Mouse (Mus musculus) brown adipose tissue, adult 24 weeks (tissue): ENCODE data around the gene Myzap. TPM values are rescaled to one million over a fixed set of nuclear protein-coding genes. Genes with fewer than 3 reads are reported as not detected.
"Not testable (repeated sequence)": the region's sequence is repeated elsewhere in the genome, so short reads cannot be mapped to it uniquely, and the experiment has no call there.

ENCODE experiments used
- H3K27ac ChIP-seq: fragments of 200-500 bp; replicated peaks from 2 replicates; pipeline ENCODE4 v1.5.1; 2012; ENCODE audit warnings: low read depth, mild to moderate bottlenecking, low read length
- H3K4me1 ChIP-seq: fragments of 200-500 bp; 2 replicates; pipeline ENCODE4 v1.6.1; 2012; ENCODE audit warnings: low read length, mixed read lengths; ENCODE audit not compliant: control insufficient read depth, insufficient read depth, insufficient read length
- H3K4me3 ChIP-seq: fragments of 200-500 bp; 2 replicates; pipeline ENCODE4 v1.5.1; 2012; ENCODE audit warnings: low read depth, mild to moderate bottlenecking, low read length, moderate library complexity; ENCODE audit not compliant: insufficient read depth
- polyA plus RNA-seq: library from polyadenylated mRNA; stranded (reverse); fragments of >200 nt; gene quantifications from 2 replicates; pipeline ENCODE4 v1.2.4, GENCODE M21; 2012; ENCODE audit not compliant: missing spikeins, insufficient read depth, insufficient read length

Gene Myzap
- polyA plus RNA-seq, 1 experiment = 2.0 TPM

DNA sequence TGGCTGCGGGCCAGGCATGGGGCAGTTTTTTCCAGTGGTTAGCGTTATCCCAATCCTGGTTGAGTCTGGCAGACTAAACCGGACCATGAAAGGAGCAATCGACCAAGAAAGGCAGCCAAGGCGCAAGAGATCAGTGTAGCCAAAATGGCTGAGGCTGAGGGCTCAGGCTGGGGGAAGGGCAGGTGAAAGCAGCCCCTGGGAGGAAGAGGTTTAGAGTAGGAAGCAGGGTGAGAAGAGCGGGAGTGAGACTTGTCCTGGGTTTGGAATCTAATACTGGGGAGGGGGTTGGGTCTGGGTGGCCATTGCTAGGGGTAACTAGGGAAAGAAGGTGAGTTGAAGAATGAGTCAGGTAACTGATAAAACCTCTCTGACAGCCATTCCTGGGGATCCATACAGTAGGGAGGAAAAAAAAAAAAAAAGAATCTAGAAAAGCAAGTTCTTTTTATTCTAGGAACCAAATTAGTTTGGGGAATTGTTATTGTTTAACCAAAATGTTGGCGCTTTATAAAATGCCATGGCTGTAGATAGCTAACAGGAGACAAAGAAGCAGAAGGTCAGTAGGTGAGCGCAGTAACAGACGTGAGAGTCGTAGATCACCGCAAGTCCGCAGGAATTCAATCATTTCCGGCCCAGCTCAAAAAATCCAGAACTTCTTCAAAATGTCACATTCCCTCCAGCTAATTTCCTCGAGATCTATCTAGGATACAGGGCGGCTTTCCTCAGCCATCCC, 99.7 kb downstream of the Myzap start:
- H3K4me3 ChIP-seq = no peak overlapping the region

DNA sequence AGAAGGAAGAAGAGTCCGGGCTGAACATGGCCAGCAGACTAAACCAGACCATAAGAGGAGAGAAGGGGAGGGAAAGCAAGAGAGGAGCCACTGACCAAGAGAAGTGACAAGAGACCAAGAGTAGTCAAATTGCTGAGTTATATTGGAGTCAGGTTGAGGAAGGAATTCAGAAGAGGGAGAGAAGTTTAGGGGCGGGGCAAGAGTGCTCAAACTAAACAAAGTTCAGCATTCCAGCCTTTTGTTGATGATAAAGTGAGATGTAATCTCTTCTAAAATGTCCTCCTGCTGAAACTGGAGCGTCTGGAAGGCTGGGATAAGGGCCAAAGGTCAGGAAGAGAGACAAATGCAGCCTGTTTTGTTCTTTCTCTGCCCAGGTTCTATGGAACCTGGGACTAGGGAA, 102.1 kb downstream of the Myzap start:
- no peak overlapping the region for H3K27ac ChIP-seq
- no peak overlapping the region for H3K4me3 ChIP-seq
- no peaks in the 10 kb centered on the region for H3K4me1 ChIP-seq

More for the DNA sequence above, 99.7 kb downstream of the Myzap start:
- H3K4me1 ChIP-seq = no peaks in the 10 kb centered on the region
- no peak overlapping the region for H3K27ac ChIP-seq

DNA sequence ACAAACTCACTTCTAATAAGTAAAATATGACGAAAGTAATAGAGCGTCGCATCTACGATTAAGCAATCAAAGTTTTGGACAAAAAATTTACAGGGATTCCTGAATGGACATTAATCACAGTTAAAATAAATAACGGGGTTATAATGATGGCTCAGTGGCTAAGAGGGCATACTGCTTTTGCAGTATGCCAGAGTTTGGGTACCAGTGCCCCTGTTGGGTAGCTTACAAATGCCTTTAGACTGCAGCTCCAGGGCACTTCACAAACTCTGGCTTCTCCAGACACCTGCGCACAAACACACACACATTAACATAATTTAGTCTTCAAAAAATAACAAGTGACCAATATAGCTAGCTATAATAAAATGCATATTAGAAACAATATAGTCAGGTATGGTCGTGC, 106.0 kb downstream of the Myzap start:
- Histone ChIP-seq H3K4me3 (peak overlapping the region; percentile 21), H3K27ac (no peak overlapping the region), H3K4me1 (no peaks in the 10 kb centered on the region)

DNA sequence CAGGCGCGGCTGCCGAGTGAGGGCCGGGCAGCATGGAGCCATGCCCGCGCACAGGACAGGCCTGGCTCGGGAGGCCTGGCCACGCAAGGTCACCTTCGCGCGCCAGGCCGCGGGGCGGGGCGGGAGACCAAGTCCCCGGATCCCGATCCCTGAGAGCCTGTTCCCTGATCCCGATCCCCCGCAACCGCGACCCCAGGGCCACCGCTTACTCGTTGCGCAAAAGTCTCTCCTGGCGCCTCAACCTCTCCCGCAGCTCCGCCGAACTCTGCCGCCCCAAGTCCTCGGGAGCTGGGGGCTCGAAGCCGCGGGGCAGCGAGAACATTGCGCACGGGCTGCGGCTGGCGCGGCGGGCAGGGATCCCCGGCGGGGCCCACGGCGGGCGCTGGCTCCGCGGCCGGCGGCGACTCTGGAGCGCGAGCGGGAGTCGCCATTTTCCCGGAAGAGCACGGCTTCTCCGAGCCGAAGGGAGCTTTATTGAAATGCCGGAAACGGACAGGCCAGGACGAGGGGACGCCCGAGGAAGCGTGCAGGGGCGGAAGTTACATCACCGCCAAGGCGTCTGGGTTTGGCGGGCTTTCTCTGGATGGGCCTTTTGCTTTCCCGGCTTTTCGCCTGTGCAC, 106.6 kb downstream of the Myzap start, which contains the start of gene Polr2m:
Gene Polr2m (minus strand): TSS at position 461 of the 620 bp plus-strand sequence.
- no peaks in the 10 kb centered on the region for H3K4me1 ChIP-seq
- peak within 1 kb of the TSS; percentile 98 for H3K27ac ChIP-seq
- H3K4me3 ChIP-seq = peak within 1 kb of the TSS; percentile 94

DNA sequence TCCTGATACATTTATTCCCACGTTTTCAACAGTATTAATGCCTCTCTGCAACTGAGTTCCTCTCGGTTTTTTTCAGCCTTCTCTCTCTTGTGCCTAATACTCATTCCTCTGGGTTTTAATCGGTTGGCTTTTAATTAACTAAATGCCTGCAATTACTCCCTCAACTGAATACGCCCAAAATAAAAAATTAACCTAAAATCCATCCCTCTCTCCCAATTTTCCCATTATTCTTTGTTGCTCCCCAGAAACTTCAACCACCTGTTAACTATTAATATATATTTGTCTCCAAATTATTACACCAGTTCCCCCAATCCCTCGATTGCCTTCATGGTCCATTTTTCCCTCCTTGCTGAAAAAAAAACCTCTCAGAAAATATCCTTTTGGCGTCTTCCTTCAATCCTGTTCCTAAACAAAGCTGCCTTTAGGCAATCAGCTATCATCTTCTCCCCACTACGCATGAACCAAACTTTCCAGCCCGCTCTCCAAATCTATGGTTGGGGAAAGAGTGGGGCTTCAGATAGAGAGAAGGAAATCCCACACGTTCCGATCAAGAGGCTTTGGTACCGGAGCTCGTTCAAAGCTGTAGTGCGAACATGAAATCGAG, 107.2 kb downstream of the Myzap start:
- Histone ChIP-seq H3K4me1 (no peaks in the 10 kb centered on the region), H3K27ac (peak overlapping the region; percentile 98), H3K4me3 (peak overlapping the region; percentile 94)

DNA sequence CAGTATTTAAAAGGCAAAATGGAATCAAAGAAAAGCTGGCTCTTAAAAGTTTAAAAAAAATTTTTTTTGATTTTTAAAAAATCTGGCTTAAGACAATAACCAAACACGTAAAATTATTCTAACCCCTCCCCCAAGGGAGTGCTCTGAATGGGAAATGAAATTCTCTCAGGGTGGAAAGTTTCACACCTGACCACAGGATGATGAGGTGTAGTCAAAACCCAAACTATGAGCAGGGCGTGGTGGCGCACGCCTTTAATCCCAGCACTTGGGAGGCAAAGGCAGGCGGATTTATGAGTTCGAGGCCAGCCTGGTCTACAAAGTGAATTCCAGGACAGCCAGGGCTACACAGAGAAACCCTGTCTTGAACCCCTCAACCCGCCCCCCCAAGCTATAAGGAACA, 108.3 kb downstream of the Myzap start:
- not testable (repeated sequence) for H3K4me3 ChIP-seq, H3K4me1 ChIP-seq, H3K27ac ChIP-seq

DNA sequence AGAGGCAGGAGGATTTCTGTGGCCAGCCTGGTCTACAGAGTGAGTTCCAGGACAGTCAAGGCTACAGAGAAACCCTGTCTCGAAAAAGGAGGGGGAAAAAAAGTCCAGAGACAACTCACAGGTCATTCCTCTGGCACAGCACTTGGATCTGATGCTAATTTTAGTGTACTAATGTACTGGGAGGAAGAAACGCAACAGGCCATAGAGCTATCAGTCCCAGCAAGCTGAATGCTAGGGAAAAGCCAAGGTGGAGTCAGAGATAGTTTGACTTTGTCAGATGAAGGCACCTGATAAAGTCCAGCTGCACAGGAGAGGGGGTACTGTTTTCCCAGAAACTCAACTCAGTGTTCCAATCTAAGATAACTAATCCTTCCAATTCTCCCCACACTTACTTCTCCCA, 111.9 kb downstream of the Myzap start:
- H3K4me1 ChIP-seq = no peaks in the 10 kb centered on the region
- H3K4me3 ChIP-seq = no peak overlapping the region
- H3K27ac ChIP-seq = no peak overlapping the region

DNA sequence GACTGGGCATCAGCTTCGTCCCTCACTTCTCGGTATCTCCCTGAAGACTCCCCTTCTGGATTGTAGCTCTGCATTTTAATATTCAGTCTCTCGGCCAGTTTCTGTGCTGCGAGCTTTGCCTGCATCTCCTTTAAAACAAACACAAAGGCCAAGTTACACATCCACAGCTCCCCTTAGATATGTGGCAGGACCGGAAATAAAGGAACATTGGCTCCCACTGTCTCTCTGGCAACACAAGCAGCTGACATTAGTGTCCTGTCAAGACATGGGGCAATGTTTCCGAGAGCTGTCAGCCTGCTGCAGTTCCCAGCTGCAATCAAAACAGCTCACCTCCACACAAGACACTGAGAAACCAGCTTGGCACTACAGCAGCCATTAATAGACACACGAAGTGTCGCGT, 112.7 kb downstream of the Myzap start:
- no peaks in the 10 kb centered on the region for H3K4me1 ChIP-seq
- no peak overlapping the region for H3K27ac ChIP-seq
- H3K4me3 ChIP-seq = no peak overlapping the region

DNA sequence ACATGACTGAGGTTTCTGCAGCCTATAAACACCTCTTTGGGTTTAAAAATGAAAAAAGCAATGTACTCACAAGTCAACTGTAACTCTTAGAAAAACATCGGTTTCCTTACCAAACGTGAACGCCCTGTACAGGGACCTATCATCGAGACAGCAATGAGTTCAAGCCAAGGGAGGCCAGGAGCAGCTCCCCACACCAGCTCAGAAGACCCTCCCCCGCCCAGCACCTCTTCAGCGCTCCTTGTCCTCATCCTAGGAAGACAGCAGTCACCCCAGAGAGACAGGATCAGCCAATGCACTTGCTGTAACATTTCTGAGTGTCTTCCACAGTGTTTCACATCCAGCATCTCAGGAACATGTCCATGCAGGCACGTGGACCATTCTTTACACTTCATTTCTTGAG, 113.6 kb downstream of the Myzap start:
- Histone ChIP-seq H3K27ac (no peak overlapping the region), H3K4me3 (no peak overlapping the region), H3K4me1 (no peaks in the 10 kb centered on the region)

DNA sequence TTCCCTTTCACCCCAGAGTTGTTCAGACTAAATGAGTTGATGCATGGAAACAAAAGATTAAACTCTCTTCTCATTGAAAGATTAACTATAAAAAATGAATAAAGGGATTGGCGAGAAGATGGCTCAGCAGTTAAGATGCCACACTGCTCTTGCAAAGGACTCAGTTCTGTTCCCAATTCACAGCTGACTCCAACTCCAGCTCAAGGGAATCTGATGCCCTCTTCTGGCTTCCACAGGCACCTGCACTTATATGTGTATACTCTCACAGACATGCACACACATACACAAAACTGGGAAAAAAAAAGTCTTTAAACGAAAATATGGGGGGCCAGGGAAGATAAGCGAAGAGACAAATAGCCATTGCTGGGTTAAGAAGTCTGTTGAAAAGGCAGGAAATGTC, 115.6 kb downstream of the Myzap start:
- Histone ChIP-seq H3K4me1 (no peaks in the 10 kb centered on the region), H3K4me3 (no peak overlapping the region), H3K27ac (no peak overlapping the region)

DNA sequence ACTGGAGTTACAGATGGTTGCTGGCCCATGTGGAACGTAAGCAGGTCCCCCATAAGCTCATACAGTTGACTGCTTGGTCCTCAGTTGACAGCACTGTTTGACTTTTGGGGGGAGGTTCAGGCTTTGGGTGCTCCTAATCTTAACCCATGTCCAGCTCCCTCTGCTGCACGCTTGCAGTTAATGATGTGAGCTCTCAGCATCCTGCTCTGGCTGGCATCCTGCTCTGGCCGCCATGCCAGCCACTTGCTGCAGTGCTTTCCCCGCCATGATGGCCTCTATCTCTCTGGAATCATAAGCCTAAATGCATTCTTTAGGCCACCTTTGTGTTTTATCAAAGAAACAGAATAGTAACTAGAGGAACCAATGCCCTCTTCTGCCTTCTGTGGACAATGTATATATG, 116.6 kb downstream of the Myzap start:
- Histone ChIP-seq H3K4me3 (no peak overlapping the region), H3K4me1 (no peaks in the 10 kb centered on the region), H3K27ac (no peak overlapping the region)

DNA sequence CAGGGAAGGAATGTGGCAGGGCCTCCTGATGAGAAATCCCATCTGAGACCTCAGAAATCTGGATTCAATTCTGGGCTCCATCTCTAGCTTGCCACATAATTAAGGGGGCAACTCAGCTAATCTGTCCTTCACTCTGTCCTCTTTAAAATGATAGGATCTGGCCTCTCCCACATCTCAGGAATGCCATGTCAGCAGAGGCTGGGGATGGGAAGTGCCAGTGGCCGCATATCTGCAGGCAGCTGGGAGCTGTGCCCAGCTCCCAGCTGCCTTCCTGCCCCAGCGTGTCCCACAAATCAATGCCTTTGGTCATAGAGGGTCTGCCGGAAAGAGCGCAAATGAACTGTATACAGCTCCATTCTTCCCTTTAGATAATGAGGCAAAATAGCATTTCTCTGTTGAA, 124.7 kb downstream of the Myzap start:
- Histone ChIP-seq H3K27ac (no peak overlapping the region), H3K4me3 (no peak overlapping the region), H3K4me1 (no peaks in the 10 kb centered on the region)

DNA sequence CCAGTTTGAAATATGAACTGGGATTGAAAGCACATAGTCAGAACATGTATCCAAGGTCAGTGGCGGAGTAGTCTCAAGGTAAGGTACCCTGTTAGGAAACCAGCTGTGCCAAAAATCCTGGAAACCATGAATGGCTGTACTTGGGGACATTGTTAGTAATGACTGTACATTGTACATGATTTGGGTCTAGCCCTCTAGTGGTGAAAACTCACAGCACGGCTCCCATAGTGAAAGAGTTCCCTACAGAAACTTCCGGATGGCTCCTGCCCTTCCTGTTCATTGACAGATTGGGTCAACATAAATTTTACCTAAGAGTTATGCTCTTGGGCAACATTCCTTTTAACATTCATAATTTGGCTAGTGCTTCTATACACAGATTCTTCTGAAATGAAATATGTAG, 126.0 kb downstream of the Myzap start:
- Histone ChIP-seq H3K27ac (no peak overlapping the region), H3K4me3 (no peak overlapping the region), H3K4me1 (no peaks in the 10 kb centered on the region)

DNA sequence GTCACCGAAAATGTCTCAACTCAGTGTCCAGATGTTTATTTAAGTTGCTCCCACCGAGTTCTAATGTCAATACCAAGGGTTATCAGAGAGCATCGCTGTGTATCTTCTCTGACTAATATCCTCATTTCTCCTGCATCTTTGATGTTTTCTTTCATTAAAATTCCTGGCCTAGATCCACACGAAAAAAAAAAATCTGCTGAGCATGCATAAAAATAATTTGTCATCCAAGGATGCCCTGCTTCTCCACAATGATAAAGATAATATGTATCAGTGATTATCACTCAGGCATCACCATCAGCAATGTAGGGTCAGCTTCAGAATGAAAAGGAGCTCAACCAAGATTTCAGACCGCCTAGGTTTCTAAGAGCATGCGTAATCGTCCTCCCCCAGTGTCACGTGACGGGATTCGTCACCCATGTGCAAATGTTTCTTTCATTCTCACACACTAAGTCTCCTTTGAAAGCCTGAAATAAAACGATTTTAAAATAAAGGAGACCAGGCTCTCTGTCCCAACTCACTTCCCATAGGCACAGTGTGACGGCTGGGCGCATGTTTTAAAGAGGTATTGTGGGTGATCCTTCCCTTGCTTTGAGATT, 129.0 kb downstream of the Myzap start:
- no peak overlapping the region for H3K27ac ChIP-seq
- H3K4me1 ChIP-seq = no peaks in the 10 kb centered on the region
- H3K4me3 ChIP-seq = no peak overlapping the region

DNA sequence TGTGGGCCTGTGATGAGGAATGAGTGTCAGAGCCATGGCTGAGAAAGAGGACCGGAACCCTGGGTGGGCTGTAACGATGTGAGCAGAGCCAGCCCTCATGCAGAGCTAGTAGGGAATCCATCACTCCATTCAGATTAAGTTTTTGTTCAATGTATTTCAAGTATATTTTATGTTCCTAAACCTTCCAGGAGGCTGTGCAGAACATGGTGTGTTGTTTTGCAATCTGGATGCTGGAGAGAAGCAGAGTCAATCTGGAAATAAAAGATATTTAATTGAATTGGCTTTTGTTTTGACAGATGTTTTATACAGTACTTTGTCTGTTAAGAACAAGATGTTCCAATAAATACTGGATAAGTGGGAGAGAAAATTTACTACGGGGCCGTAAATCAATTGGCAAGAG, 135.4 kb downstream of the Myzap start:
- Histone ChIP-seq H3K4me3 (no peak overlapping the region), H3K4me1 (no peaks in the 10 kb centered on the region), H3K27ac (no peak overlapping the region)
